Mouse (Mus musculus) liver, adult 2 months (tissue): ENCODE measurements around the gene Engase. TPM values are rescaled to one million over a fixed set of nuclear protein-coding genes. Genes with fewer than 3 reads are reported as not detected.

Source experiments
- DNase-seq: peaks from one replicate; pipeline ENCODE4 v3.0.0-alpha.2; 2011; ENCODE audit warnings: low read depth, low spot score; ENCODE audit errors: extremely low read depth
- H3K27ac ChIP-seq: fragments of 200-500 bp; replicated peaks from 2 replicates; pipeline ENCODE4 v1.5.1; 2012; ENCODE audit warnings: low read depth, mild to moderate bottlenecking, control low read depth, inconsistent platforms, low read length; ENCODE audit not compliant: insufficient read depth
- H3K27me3 ChIP-seq: fragments of 200-500 bp; 2 replicates; pipeline ENCODE4 v1.6.1; 2012; ENCODE audit warnings: mild to moderate bottlenecking, moderate library complexity, low read length, inconsistent platforms; ENCODE audit not compliant: control insufficient read depth, insufficient read depth
- H3K36me3 ChIP-seq: fragments of 200-500 bp; 2 replicates; pipeline ENCODE4 v1.6.1; 2012; ENCODE audit warnings: low read length, inconsistent platforms; ENCODE audit not compliant: control insufficient read depth, insufficient read depth
- H3K4me1 ChIP-seq: fragments of 200-500 bp; 2 replicates; pipeline ENCODE4 v1.6.1; 2011; ENCODE audit warnings: low read length; ENCODE audit not compliant: control insufficient read depth, insufficient read depth
- H3K4me3 ChIP-seq: fragments of 200-500 bp; 2 replicates; pipeline ENCODE4 v1.5.1; 2011; ENCODE audit warnings: low read depth, mild to moderate bottlenecking, control low read depth, low read length, moderate library complexity; ENCODE audit not compliant: insufficient read depth
- H3K79me2 ChIP-seq: fragments of 200-500 bp; 2 replicates; pipeline ENCODE4 v1.6.1; 2012; ENCODE audit warnings: inconsistent platforms, mild to moderate bottlenecking, low read length, moderate library complexity; ENCODE audit not compliant: control insufficient read depth, insufficient read depth
- H3K9ac ChIP-seq: fragments of 200-500 bp; 2 replicates; pipeline ENCODE4 v1.6.1; 2012; ENCODE audit warnings: low read depth, mild to moderate bottlenecking, control low read depth, inconsistent platforms, low read length
- CTCF ChIP-seq: fragments of 200-500 bp; IDR thresholded peaks from 2 replicates; pipeline ENCODE4 v1.5.1; 2011; ENCODE audit warnings: low read depth, low read length, control low read depth
- POLR2A ChIP-seq: fragments of 200-500 bp; IDR thresholded peaks from 2 replicates; pipeline ENCODE4 v1.6.1; 2011; ENCODE audit warnings: low read length, control low read depth; ENCODE audit not compliant: insufficient read depth; ENCODE audit errors: extremely low read depth
- WGBS: fragments of 180-500 bp; shearing (Covaris S2); methylation state at CpG from one replicate; pipeline ENCODE4 v1.1.7; 2018; 5-methylcytosine and 5-hydroxymethylcytosine counted together
- polyA plus RNA-seq: library from polyadenylated mRNA; depleted of rRNA; stranded (reverse); fragments of >200 nt; gene quantifications from 2 replicates; pipeline ENCODE4 v1.2.3, GENCODE M21; 2012
- total RNA-seq: library from RNA; depleted of rRNA; stranded (reverse); fragments of >200 nt; gene quantifications from 2 replicates; pipeline ENCODE4 v1.2.3, GENCODE M21; 2014

The Engase gene
- total and polyA plus RNA-seq, 2 experiments = 3.0 to 8.3 TPM

DNA sequence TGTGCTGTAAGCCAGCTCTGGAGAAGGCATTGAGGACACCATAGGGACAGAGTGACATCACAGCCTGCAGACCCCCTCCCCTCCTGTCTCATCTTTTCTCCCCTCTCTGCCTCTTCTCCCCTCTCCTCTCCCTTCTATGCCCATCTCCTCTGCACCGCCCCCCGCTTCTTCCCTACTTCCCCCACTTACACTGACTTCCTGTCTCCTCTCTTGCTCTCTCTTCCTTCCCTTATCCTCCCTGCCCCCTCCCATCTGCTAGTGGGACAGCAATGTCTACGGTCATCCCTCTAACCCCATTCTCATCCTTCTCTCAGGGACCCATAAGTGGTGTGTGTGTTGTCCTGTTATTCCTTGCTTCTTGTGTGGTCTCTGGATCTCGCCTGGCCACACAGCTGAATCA lies 17.1 kb upstream of the Engase start:
- TF ChIP-seq CTCF = no peak
- no peak for TF ChIP-seq POLR2A
- no peaks in the 10 kb centered on the region; the same call in 1 of the 2 replicates for H3K4me1 ChIP-seq
- 72% methylated on average over 4 of the region's 4 CpGs for WGBS
- no peaks in the 10 kb centered on the region for H3K36me3 ChIP-seq
- no peak overlapping the region; the same call in 1 of the 2 replicates for H3K27ac ChIP-seq
- H3K79me2 ChIP-seq = no peaks in the 10 kb centered on the region
- H3K27me3 ChIP-seq = no peaks in the 10 kb centered on the region
- H3K4me3 ChIP-seq = no peak overlapping the region
- DNase-seq = no peak
- no peak overlapping the region for H3K9ac ChIP-seq

DNA sequence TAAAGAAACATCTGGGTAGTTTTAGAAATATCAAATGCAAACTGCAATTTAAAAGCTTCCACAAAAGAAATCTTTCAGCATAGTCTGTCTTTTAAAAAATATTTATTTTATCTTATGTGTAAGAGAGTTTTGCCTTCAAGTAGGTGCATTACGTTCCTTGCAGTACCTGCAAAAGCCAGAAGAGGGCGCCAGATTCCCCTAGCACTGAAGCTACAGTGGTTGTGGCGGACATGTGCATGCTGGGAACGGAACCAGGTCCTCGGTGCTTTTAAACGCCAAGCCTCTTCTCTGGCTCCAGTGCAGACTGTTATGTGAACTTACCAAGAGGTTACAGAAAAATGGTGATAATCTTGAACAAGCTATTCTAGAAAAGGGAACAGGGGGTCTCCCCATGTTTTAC lies 16.3 kb upstream of the Engase start:
- TF ChIP-seq CTCF (peak; percentile 72), POLR2A (no peak)
- 77% methylated on average over 6 of the region's 6 CpGs for WGBS
- Histone ChIP-seq H3K4me1 (no peaks in the 10 kb centered on the region; the same call in 1 of the 2 replicates), H3K4me3 (no peak overlapping the region), H3K9ac (no peak overlapping the region), H3K27me3 (no peaks in the 10 kb centered on the region), H3K79me2 (no peaks in the 10 kb centered on the region), H3K27ac (no peak overlapping the region), H3K36me3 (no peaks in the 10 kb centered on the region)
- DNase-seq = no peak

DNA sequence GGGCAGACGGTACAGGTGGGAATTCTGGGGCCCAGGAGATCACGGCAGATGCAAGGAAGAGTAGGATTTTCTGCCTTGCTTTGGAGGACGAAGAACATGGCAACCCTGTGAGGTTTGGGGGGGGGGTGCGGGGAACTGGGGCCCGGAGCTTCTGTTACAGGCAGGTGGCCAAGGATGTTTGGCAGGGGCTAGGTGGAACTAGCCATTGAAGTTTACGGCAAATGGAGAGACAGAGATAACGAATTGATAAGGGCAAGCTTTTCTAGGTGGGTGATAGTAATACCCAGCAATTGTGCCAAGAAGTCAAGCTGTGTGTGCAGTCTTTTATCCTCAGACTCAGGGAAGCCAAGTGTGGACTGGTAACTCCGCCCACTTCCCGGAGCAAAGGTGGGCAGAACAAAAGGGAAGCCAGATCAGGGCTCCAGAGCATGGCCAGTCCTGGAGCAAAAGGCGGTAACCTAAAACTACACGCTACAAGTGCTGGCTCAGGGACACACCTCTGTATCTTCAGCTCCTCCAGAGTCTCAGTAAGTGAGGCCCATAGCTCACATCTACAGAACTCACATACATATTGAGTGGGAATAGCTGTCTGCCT lies 9.1 kb upstream of the Engase start:
- no peaks in the 10 kb centered on the region for H3K4me1 ChIP-seq
- 56% methylated on average over 11 of the region's 11 CpGs for WGBS
- DNase-seq = no peak
- no peaks in the 10 kb centered on the region for H3K79me2 ChIP-seq
- H3K9ac ChIP-seq = no peak overlapping the region
- no peak for TF ChIP-seq CTCF
- no peak for TF ChIP-seq POLR2A
- no peak overlapping the region for H3K4me3 ChIP-seq
- H3K27me3 ChIP-seq = no peaks in the 10 kb centered on the region
- H3K27ac ChIP-seq = no peak overlapping the region
- H3K36me3 ChIP-seq = no peaks in the 10 kb centered on the region

DNA sequence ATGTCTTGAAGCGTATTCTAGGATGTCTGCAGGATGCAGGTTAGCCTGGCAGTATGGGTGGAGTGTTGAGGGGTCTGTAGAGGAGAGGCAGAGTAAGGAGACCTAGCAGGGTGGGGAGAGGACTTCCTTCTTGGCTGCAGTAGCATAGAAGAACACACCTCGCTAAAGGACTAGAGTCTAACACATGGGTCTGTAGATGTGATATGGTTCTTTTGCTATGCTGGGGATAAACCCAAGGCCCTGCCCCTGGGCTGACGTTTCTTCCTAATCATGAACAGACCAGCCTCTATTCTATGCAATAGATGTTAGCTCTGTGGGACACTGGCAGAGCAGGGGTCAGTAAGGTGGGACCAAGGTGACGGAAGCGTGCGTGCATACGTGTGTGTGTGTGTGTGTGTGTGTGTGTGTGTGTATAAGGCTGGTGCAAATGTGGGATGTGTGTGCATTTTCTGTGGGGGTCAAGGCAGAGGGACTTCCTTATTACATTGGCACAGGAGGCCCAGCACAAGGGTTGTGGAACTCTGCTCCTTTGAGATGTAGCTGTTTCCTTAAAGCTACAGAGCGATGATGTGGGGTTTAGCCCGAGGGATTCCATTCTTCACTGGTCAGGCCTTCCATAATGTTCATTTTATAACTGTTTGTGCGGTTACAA lies 7.0 kb upstream of the Engase start:
- Histone ChIP-seq H3K27me3 (no peaks in the 10 kb centered on the region), H3K79me2 (no peaks in the 10 kb centered on the region), H3K4me3 (no peak overlapping the region), H3K4me1 (no peaks in the 10 kb centered on the region; the same call in 1 of the 2 replicates), H3K27ac (no peak overlapping the region), H3K36me3 (no peaks in the 10 kb centered on the region), H3K9ac (no peak overlapping the region)
- no peak for TF ChIP-seq POLR2A
- no peak for TF ChIP-seq CTCF
- DNase-seq = no peak
- WGBS = 82% methylated on average over 10 of the region's 10 CpGs

DNA sequence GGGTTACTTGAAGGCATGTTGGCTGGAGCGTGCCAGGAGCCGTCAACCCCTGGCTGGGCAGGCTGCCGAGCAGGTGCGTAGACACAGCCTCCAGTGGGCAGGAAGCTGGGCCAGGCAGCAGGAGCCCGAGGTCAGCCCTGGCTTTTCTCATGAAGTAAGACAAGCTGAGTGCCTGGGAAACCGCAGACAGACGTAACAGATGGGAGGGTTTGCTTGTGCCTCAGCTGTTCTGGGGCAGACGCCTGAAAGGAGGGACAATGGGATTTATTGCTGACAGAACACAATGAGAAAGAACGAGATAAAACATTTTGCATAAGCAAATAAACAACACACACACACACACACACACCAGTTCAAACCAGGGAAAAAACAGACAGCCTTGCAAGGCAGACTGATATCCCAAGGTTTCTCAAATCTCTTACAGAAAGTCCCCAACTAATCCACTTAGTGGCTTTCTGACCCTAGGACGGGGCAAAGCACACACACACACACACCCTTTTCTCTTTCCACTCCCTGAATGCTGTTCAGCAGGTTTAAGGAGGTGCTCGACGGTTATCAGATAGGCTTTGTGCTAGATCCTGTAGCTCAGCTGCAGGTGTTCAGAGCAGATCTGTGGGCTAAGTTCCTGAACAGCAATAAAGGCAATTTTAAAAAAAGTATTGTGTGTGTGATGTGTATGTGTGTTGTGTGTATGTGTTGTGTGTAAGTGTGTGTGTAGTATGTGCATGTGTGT lies 6.2 kb upstream of the Engase start:
- Histone ChIP-seq H3K4me1 (no peaks in the 10 kb centered on the region; the same call in 1 of the 2 replicates), H3K27me3 (no peaks in the 10 kb centered on the region), H3K4me3 (no peak overlapping the region), H3K27ac (no peak overlapping the region), H3K79me2 (no peaks in the 10 kb centered on the region), H3K36me3 (no peaks in the 10 kb centered on the region), H3K9ac (no peak overlapping the region)
- TF ChIP-seq CTCF (no peak), POLR2A (no peak)
- 39% methylated on average over 12 of the region's 12 CpGs for WGBS
- DNase-seq = peak; percentile 15

DNA sequence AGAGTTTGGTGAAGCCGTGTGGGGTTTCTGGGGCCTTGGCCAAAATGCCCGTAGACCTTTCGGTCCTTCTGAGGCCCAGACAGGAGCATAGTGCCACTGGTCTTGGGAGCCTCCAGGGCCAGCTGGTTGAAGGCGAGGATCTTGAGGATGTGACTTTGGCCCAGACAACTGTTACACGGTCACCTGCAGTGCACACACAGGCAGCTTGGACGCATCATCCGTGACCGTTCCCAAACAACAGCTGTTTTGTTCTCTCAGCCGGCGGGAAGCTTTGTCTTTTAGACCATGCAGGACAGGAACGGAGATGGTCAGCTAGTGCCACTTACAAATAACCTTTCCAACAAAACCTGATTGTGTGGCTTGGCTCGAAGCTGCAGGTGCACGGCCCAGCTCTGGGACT lies 5.0 kb upstream of the Engase start:
- H3K4me3 ChIP-seq = no peak overlapping the region
- H3K36me3 ChIP-seq = no peaks in the 10 kb centered on the region
- H3K9ac ChIP-seq = no peak overlapping the region
- DNase-seq = no peak
- no peaks in the 10 kb centered on the region for H3K79me2 ChIP-seq
- H3K27ac ChIP-seq = no peak overlapping the region
- H3K27me3 ChIP-seq = no peaks in the 10 kb centered on the region
- no peaks in the 10 kb centered on the region; the same call in 1 of the 2 replicates for H3K4me1 ChIP-seq
- TF ChIP-seq POLR2A (no peak), CTCF (no peak)
- WGBS = 95% methylated on average over 13 of the region's 13 CpGs
